Mouse (Mus musculus): ENCODE measurements at regions not wholly inside any gene's neighbourhood (a gene's known extent, or its start where the extent isn't known, plus 50 kb on each side); places are given as distances from the start of the nearest gene placed in this dataset.

DNA sequence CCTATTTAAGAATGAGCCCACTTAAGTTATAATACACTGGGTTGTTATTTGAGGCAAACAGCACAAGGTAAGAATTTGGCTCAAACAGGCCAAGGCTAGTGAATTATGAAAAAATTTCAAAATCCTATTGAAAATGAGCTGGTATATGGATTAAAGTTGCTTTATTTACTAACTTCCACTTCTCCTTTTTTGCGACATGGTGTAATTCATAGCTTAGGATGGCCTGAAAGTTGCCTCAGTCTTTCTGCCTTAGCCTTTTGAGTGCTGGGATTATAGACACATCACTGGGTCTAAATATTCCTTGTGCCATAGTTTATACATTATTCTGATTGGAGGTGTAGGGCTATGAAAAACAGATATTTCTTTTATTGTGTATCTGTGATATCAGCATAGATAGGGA is 81.9 kb downstream of the Edem1 start:
- no peak for DNase-seq (ENCODE audit: low read depth, low spot score)

- no peak for DNase-seq (ENCODE audit: low read depth, low spot score)
Measured at GRCm38 (mm10) chr6:108912539-108912938, 84.1 kb downstream of the Edem1 start.

GRCm38 (mm10) chr6:108919372-108919913 is 91.0 kb downstream of the Edem1 start:
- no peak for DNase-seq (ENCODE audit: low read depth, low spot score)

GRCm38 (mm10) chr6:108921181-108921580 is 92.7 kb downstream of the Edem1 start:
- no peak for DNase-seq (ENCODE audit: low read depth, low spot score)

DNA sequence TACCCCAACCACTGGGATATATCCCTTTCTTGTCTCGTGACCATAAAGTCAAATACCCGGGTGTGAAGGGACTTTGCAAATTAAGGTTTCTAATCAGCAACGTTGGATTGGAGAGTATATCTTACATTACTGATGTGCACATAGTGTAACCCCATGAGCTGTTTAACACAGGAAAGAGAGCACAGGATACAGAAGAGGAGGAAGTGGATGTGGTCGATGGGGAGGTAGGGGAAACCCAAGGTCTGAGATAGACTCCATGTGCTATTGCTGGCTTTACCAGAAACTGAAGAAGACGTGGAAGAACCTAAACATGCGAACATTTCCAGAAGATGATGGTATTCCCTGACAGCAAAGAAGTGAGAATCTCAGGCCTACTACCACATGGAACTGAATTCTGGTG is 94.1 kb downstream of the Edem1 start:
- DNase-seq (ENCODE audit: low read depth, low spot score), result no peak

DNA sequence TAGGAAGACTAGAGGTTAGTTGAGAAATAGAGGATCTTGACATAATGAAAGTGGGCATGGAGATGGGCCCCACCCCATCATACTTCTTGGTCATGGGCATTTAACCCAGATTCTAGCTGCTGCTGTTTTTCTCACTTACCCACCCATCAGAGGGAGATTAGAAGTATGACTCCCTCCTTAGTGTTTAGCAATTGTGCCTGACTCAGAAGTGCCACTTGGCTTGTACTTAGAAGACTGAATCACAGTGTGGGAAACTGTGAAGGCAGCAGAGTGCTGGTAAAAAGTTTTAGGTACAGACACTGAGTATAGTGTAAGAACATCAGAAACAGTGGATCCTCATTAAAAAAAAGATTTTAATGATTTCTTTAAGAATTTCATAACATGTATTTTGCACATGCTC is 100.5 kb downstream of the Edem1 start:
- DNase-seq (ENCODE audit: low read depth, low spot score), result no peak

DNA sequence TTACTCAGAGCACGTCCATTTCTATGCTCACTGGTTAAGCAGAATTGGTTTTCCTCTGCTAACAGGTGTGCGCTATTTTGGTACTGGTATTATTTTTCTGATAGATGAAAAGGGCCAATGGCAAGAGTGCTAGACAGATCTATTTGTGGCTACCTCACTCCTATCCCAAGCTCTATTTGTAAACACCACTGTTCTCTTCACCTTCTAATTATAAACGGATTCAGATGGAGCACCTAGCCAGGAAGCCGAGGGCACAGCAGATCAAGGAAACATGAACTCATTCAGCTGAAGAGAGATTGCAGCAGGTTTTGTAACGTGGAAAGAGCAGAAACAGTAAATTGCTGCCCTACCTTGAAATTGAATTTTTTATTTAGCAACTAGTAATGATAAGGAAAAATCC is 110.2 kb downstream of the Edem1 start:
- DNase-seq (ENCODE audit: low read depth, low spot score), result peak; percentile 83

DNA sequence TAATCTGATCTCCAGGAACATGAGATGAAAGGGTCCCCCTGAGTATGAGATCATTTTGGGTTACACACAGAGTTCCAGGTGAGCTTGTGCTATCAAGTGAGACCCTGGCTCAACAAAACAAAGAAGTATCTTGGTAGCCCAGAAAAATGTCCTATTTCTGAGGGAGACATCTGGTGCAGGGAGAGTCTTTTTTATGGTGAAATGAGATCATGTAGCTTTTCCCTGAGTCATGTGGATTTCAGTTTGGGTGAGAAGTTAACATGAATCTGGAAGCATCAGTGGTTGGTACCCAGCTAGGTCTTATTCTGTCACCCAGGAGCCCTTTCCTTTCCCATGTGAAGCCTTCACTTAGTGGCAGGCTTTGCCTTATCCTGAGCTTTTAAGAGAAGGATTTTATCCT is 113.8 kb downstream of the Edem1 start:
- DNase-seq (ENCODE audit: low read depth, low spot score), result no peak

DNA sequence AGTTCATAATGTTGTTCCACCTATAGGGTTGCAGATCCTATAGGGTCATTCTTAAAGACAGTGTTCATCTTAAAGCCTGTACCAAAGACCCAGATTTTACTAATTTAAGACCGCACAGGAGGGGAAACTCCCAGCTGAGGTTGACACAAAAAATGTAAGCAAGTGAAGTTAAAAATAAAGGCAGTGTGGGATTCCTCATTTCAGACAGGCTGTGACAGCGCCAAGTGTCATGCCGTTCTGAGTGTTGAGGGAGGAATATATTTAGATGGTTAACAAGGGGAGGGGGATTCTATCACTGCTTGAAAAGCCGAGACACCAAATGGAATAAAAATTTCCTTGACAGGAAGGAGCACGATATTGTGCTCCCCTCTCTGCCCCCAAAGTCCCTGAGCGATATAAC is 123.9 kb downstream of the Edem1 start:
- no peak for DNase-seq (ENCODE audit: low read depth, low spot score)

GRCm38 (mm10) chr6:108962810-108963209 is 134.4 kb downstream of the Edem1 start:
- DNase-seq (ENCODE audit: low read depth, low spot score), result no peak

GRCm38 (mm10) chr6:108963295-108963694 is 134.9 kb downstream of the Edem1 start:
- DNase-seq (ENCODE audit: low read depth, low spot score), result no peak

DNA sequence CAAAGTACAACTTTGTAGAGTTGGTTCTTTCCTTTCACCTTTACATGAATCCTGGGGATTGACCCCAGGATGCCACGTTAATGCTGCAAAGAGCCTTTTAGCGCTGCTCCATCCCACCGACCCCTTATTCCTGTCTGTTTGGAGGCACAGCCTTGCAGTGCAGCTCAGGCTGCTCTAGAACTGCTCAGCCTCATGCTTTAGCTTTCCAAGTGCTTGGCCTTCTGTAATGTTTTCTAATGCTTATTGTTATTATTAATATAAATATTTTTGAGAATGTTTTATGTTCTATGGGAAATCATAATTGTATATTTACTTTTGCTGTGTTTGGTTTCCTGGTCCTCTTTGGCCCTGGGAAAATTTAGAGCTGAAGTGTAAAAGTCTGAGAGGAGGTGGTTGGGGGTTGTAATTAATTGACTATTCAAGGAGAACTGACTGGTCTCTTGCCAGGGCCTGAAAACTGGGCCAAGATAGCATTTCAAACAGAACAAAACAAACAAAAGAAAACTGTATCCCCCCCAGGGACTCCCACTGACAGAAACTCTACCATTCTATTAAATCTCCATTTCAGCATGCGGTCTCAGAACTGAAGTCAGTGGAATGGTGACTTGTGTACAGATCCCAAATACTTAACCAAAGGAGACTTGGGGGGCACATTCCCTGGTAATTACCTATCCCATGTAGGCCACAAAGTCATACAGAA is 141.2 kb downstream of the Edem1 start:
- no peak for DNase-seq (ENCODE audit: low read depth, low spot score)

GRCm38 (mm10) chr6:108971415-108972089 is 143.1 kb downstream of the Edem1 start:
- no peak for DNase-seq (ENCODE audit: low read depth, low spot score)

DNA sequence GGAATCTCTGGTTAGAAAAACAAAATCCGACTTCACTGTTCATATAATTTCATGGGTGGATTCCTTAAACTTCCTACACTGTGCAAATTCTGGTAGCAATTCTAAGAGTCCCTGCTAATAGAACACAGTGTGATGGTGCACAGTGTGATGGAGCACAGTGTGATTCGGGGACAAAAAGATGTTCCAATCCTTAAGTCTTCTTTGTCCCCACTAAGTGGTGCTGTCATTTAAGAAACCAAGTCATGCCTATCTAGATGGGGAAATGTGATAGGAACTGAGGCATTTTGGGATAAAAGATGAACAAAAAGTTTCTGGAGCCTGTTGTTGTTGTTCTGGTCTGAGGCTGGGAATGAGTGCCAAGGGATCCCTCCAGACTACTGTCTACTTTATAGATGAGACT is 145.3 kb downstream of the Edem1 start:
- DNase-seq (ENCODE audit: low read depth, low spot score), result no peak

GRCm38 (mm10) chr6:108989506-108989905 is 161.1 kb downstream of the Edem1 start:
- peak; percentile 11 for DNase-seq (ENCODE audit: low read depth, low spot score)

DNA sequence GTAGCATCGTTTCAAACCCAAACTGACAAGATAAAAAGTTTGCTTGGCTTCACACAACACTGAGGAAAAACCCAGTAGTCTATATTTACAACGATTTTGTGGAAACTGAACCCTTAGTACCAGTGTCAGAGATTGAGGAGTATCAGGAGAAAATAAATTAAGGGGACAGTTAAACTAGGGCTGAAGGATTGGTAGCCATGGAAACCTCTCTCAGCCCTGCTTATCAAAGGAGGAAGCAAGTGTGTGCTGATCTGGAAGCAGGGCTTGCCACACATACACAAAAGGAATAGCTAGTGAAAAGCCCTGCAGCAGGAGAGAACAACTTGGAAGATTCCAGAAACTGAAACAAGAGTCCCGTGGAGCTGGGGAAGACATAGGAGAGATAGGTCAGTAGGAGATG is 165.3 kb downstream of the Edem1 start:
- DNase-seq (ENCODE audit: low read depth, low spot score), result no peak

GRCm38 (mm10) chr6:109004443-109004842 is 176.0 kb downstream of the Edem1 start:
- no peak for DNase-seq (ENCODE audit: low read depth, low spot score)

- no peak for DNase-seq (ENCODE audit: low read depth, low spot score)
Measured at GRCm38 (mm10) chr6:109009364-109009763, 180.9 kb downstream of the Edem1 start.

DNA sequence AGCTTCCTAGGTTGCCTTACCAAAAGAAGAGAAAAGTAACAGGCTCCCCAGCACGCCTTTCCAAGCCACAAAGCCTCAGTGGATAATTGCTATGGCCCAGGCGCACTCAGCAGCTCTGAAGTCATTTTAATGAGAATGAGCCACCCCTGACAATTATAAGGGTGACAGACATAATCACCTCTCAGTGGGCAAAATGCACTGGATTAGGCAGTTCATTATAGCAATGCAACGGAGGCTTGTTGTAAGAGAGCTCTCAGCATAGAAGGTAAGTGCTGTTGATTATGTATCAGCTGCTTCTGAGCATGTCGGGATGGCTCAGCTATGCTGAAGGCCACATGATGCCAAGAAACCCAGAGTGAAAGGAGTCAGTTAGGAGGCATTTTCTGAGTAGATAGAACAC is 181.4 kb downstream of the Edem1 start:
- no peak for DNase-seq (ENCODE audit: low read depth, low spot score)

GRCm38 (mm10) chr6:109019731-109020130 is 191.3 kb downstream of the Edem1 start:
- no peak for DNase-seq (ENCODE audit: low read depth, low spot score)
